Mouse (Mus musculus) left cerebral cortex, adult 18-20 months (tissue): ENCODE measurements around the gene Slc16a3. TPM values are rescaled to one million over a fixed set of nuclear protein-coding genes. Genes with fewer than 3 reads are reported as not detected.

Experiments
- total RNA-seq, 2 experiments: library from RNA; stranded (reverse); gene quantifications; 2 replicates each; pipeline ENCODE4 v1.2.3; 2021

The Slc16a3 gene
- total RNA-seq, 2 experiments from 2014 or later, result 3.9 to 4.0 TPM

Other genes starting within 250 kb of the Slc16a3 start
- 10 to 100 TPM; 19.7 to 20.8 TPM for gene Cenpx, start 234.7 kb upstream of the Slc16a3 start, total RNA-seq
- 10 to 100 TPM; 53.0 to 56.2 TPM for gene Lrrc45, start 234.6 kb upstream of the Slc16a3 start, total RNA-seq
- 10 to 100 TPM; 28.9 to 38.6 TPM for gene Rac3, start 227.0 kb upstream of the Slc16a3 start, total RNA-seq
- 10 to 100 TPM in 1 of 2 experiments, 1 to 10 TPM in 1; 8.5 to 11.9 TPM for gene Dcxr, start 221.2 kb upstream of the Slc16a3 start, total RNA-seq
- gene Cbr2, start 216.4 kb upstream of the Slc16a3 start, total RNA-seq, result 1 to 10 TPM; 1.7 to 2.9 TPM
- gene Hmga1b, start 185.7 kb upstream of the Slc16a3 start, total RNA-seq, result 10 to 100 TPM; 31.4 to 50.3 TPM
- gene Rfng, start 164.3 kb upstream of the Slc16a3 start, total RNA-seq, result 10 to 100 TPM; 53.1 to 56.6 TPM
- 100 to 1,000 TPM; 148 to 152 TPM for gene Gps1, start 164.2 kb upstream of the Slc16a3 start, total RNA-seq
- 10 to 100 TPM; 40.2 to 44.9 TPM for gene Dus1l, start 152.1 kb upstream of the Slc16a3 start, total RNA-seq
- gene Fasn, start 123.9 kb upstream of the Slc16a3 start, total RNA-seq, result 100 to 1,000 TPM; 159 to 179 TPM
- 1 to 10 TPM; 7.2 to 9.3 TPM for gene Ccdc57, start 15.6 kb upstream of the Slc16a3 start, total RNA-seq
- gene Csnk1d, start 42.9 kb downstream of the Slc16a3 start, total RNA-seq, result 100 to 1,000 TPM; 117 to 135 TPM
- 1 to 10 TPM; 1.1 to 2.2 TPM for gene Cd7, start 90.9 kb downstream of the Slc16a3 start, total RNA-seq
- not detected for gene Sectm1b, start 115.1 kb downstream of the Slc16a3 start, total RNA-seq
- not detected for gene Sectm1a, start 132.7 kb downstream of the Slc16a3 start, total RNA-seq
- not detected for gene Tex19.2, start 170.2 kb downstream of the Slc16a3 start, total RNA-seq
- not detected for gene Tex19.1, start 197.7 kb downstream of the Slc16a3 start, total RNA-seq
- gene Uts2r, start 211.8 kb downstream of the Slc16a3 start, total RNA-seq, result under 1 TPM; 0.19 to 0.21 TPM